Mouse (Mus musculus): Measurements from ENCODE around the gene Tnpo1.

DNA sequence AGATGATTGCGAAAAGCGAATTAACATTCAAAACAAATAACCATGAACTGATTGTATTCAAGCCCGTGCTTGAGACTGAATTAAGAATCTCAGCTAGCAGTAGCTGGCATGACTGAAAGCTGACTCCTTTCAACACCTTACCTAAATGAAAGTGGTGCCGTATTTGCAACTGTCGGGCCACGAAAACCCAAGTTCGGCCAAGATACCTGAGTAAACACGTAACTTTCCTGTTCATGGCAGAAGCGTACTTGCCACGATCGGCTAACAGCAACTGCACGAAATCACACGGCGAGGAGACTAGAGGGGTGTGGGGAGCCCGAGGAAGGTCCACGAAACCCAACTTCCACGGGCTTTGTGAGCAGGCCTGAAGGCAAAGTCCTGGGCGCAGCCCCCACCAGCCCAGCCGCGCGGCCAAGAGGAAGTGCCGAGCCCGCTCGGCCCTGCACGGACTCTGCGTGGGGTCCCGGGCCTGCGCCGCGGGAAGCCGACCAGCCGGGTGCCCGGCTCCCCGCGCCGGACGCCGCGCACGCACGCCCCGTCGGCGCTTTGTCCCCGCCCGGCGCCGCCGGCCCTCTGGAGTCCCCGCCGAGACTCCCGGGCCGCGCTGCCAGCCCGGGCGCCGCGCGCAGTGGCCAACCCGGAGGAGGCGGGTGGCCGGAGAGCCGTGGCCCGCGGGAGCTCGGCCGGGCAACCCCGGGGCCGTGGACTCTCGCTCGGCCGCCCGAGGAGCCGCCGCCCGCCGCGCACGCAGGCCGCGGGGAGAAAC lies 111.7 kb downstream of the Tnpo1 start:
- no peak for TF ChIP-seq POLR2A (IDR thresholded peaks at IDR 0.05; ENCODE audit: low read depth, low read length)
- no peak for TF ChIP-seq CTCF (IDR thresholded peaks at IDR 0.05; ENCODE audit: extremely low read depth, insufficient read depth, insufficient read length, insufficient replicate concordance)
